Mouse (Mus musculus) CH12.LX (cell line): ENCODE data around the gene Phb.

ENCODE experiments used
- RCOR1 ChIP-seq: conservative IDR thresholded peaks from 2 replicates; pipeline ENCODE4 v1.6.1; 2012; ENCODE audit warnings: low read depth, mild to moderate bottlenecking, inconsistent platforms, low read length, improper control_type of control experiment
- SIN3A ChIP-seq: IDR thresholded peaks from 2 replicates; pipeline ENCODE4 v1.6.1; 2012; ENCODE audit warnings: low read length, improper control_type of control experiment, inconsistent platforms
- TBP ChIP-seq: conservative IDR thresholded peaks from 2 replicates; pipeline ENCODE4 v1.6.1; 2011; ENCODE audit warnings: low read depth, low read length, improper control_type of control experiment
- ZC3H11A ChIP-seq: IDR thresholded peaks from 2 replicates; pipeline ENCODE4 v1.6.1; 2012; ENCODE audit warnings: low read depth, mild to moderate bottlenecking, inconsistent platforms, low read length, improper control_type of control experiment

- TF ChIP-seq RCOR1 (no peak), TBP (no peak), SIN3A (no peak), ZC3H11A (no peak)
Observed at GRCm38 (mm10) chr11:95719356-95719755, 52.6 kb downstream of the Phb start.
